Mouse (Mus musculus) G1E (cell line): ENCODE results near the gene Adgb. TPM values are rescaled to one million over a fixed set of nuclear protein-coding genes. Genes with fewer than 3 reads are reported as not detected.

Experiments used
- ATAC-seq: 2 replicates; pipeline ENCODE4 v1.8.0; 2016; ENCODE audit warnings: mild to moderate bottlenecking; ENCODE audit not compliant: insufficient number of reproducible peaks, poor library complexity, low FRiP score, severe bottlenecking; ENCODE audit errors: extremely low read depth
- DNase-seq: peaks from one replicate; pipeline ENCODE4 v3.0.0; 2012; ENCODE audit warnings: low spot score
- H3K27me3 ChIP-seq: 2 replicates; pipeline ENCODE4 v1.6.1; 2012; ENCODE audit warnings: mild to moderate bottlenecking, low read length, inconsistent platforms; ENCODE audit not compliant: insufficient read depth
- H3K36me3 ChIP-seq: replicated peaks from 2 replicates; pipeline ENCODE3; 2012; ENCODE audit warnings: mild to moderate bottlenecking, inconsistent platforms
- H3K4me1 ChIP-seq: 2 replicates; pipeline ENCODE4 v1.6.1; 2012; ENCODE audit warnings: low read depth, low read length, inconsistent platforms, mixed read lengths; ENCODE audit not compliant: insufficient read depth
- H3K4me3 ChIP-seq: 2 replicates; pipeline ENCODE4 v1.5.1; 2012; ENCODE audit warnings: low read depth, mild to moderate bottlenecking, inconsistent platforms, low read length, moderate library complexity, mixed read lengths
- H3K9me3 ChIP-seq: replicated peaks from 2 replicates; pipeline ENCODE4 v1.6.1; 2012; ENCODE audit warnings: inconsistent platforms
- CTCF ChIP-seq: IDR thresholded peaks from 2 replicates; pipeline ENCODE4 v1.5.1; 2012; ENCODE audit warnings: low read depth, low read length, inconsistent platforms, mixed read lengths
- GATA1 ChIP-seq: IDR thresholded peaks from 2 replicates; pipeline ENCODE4 v1.6.1; 2012; ENCODE audit warnings: borderline replicate concordance, low read length, inconsistent platforms, mixed read lengths
- GATA2 ChIP-seq: IDR thresholded peaks from 2 replicates; pipeline ENCODE4 v1.6.1; 2012; ENCODE audit warnings: low read depth, low read length, inconsistent platforms, borderline replicate concordance
- POLR2AphosphoS5 ChIP-seq: IDR thresholded peaks from 2 replicates; pipeline ENCODE4 v1.6.1; 2012; ENCODE audit warnings: low read depth, low read length, inconsistent platforms; ENCODE audit not compliant: insufficient replicate concordance
- TAL1 ChIP-seq: conservative IDR thresholded peaks from 2 replicates; pipeline ENCODE4 v1.6.1; 2012; ENCODE audit warnings: low read depth, low read length, inconsistent platforms, mixed read lengths
- polyA plus RNA-seq: library from polyadenylated mRNA; stranded (reverse); fragments of >175 nt; gene quantifications from 2 replicates; pipeline ENCODE4 v1.2.3, GENCODE M21; 2012
- total RNA-seq, 2 experiments: library from RNA; stranded (forward) in 1 of 2; stranded (reverse) in 1 of 2; fragments of 200-1000 nt in 1 of 2; fragments of >200 nt in 1 of 2; fragmentation: Nextera tagmentation in 1 of 2; gene quantifications; 2 replicates each; pipeline ENCODE4 v1.2.3; 2014 to 2017

Gene Adgb
- total and polyA plus RNA-seq, 3 experiments, result 0.11 TPM; not detected in 2

DNA sequence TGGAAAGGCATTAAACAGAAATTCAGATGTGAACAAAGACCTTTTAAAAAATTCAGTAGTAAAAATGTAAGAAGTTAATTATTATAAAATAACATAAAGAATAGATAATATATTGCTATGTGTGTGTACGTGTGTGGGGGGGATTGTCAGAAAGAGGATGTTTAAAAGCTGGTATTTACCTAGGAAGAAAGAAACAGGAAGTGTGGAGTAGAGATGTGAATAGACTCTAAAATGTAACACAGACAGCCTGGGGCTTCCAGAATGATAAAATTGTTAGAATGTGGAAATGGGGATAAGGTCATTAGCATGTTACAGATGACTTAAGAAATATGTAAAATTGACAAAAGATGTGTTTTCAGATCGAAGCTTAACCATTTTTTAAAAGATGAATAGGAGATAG is 12.0 kb downstream of the Adgb start:
- DNase-seq, result no peak
- Histone ChIP-seq H3K9me3 (no peaks in the 10 kb centered on the region), H3K4me1 (no peaks in the 10 kb centered on the region), H3K36me3 (no peaks in the 10 kb centered on the region), H3K27me3 (no peaks in the 10 kb centered on the region), H3K4me3 (no peak overlapping the region)
- TF ChIP-seq TAL1 (no peak), POLR2AphosphoS5 (no peak), GATA1 (no peak), CTCF (no peak), GATA2 (no peak)
- no peak for ATAC-seq

DNA sequence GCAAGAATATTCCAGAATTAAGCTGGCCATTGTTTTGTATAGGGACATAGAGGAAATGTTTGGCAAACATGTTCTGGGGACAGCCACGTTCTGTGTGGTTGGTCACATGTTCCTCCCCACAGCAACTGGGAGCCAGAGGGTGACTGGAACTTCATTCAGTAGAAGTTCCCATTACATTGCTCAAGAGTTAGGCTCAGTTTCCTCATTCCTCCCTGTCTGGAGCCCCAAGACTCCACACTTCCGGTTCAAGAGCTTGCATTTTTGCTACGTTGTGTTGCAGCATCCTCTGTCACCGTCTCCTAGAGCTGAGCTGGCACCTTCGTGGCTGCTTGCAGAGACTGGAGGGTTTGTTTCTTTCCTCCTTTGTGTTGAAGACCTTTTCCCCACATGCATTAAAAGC is 15.1 kb downstream of the Adgb start:
- Histone ChIP-seq H3K4me1 (no peaks in the 10 kb centered on the region), H3K36me3 (no peaks in the 10 kb centered on the region), H3K9me3 (no peaks in the 10 kb centered on the region), H3K27me3 (no peaks in the 10 kb centered on the region), H3K4me3 (no peak overlapping the region)
- DNase-seq, result no peak
- TF ChIP-seq CTCF (no peak), GATA2 (no peak), TAL1 (no peak)
- no peak for ATAC-seq

GRCm38 (mm10) chr10:10449067-10449466 is 23.1 kb downstream of the Adgb start:
- Histone ChIP-seq H3K4me3 (no peak overlapping the region), H3K27me3 (no peaks in the 10 kb centered on the region), H3K36me3 (no peaks in the 10 kb centered on the region), H3K4me1 (no peaks in the 10 kb centered on the region), H3K9me3 (no peaks in the 10 kb centered on the region)
- DNase-seq (no peak), ATAC-seq (no peak)
- TF ChIP-seq TAL1 (no peak), CTCF (no peak), GATA2 (no peak), POLR2AphosphoS5 (no peak), GATA1 (no peak)

GRCm38 (mm10) chr10:10444841-10445466 is 27.2 kb downstream of the Adgb start:
- Histone ChIP-seq H3K36me3 (no peaks in the 10 kb centered on the region), H3K27me3 (no peaks in the 10 kb centered on the region), H3K4me3 (no peak overlapping the region), H3K4me1 (no peaks in the 10 kb centered on the region), H3K9me3 (no peaks in the 10 kb centered on the region)
- TF ChIP-seq GATA2, result no peak
- no peak for TF ChIP-seq POLR2AphosphoS5
- TF ChIP-seq TAL1, result no peak
- no peak for TF ChIP-seq CTCF
- no peak for TF ChIP-seq GATA1
- ATAC-seq, result no peak
- no peak for DNase-seq

- Histone ChIP-seq H3K4me1 (no peaks in the 10 kb centered on the region), H3K27me3 (no peaks in the 10 kb centered on the region), H3K36me3 (no peaks in the 10 kb centered on the region), H3K9me3 (no peaks in the 10 kb centered on the region), H3K4me3 (no peak overlapping the region)
- no peak for TF ChIP-seq GATA2
- TF ChIP-seq TAL1, result no peak
- no peak for TF ChIP-seq POLR2AphosphoS5
- no peak for TF ChIP-seq CTCF
- TF ChIP-seq GATA1, result no peak
- DNase-seq, result no peak
- ATAC-seq, result no peak
Observed at GRCm38 (mm10) chr10:10443558-10443957, 28.6 kb downstream of the Adgb start.

DNA sequence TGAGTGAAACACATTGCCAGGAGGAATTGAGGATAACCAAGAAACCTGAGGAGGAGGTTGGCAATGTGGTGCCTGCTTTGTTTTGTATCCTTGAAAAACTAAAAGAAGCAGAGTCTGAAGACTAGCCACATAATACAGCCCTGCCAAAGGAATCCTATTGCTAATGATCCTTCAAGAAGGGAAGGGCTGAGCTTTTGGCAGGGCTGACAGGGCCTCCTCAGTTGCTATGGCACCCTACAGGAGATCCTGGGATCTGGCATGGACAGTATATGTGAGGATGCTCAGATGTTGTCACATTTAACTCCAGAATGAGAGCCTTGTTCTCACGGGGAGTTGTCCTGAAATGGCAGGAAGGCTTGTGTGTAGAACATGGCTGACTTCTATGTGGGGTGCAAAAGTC is 37.1 kb downstream of the Adgb start:
- no peaks in the 10 kb centered on the region for H3K4me1 ChIP-seq
- no peak for ATAC-seq
- no peaks in the 10 kb centered on the region for H3K27me3 ChIP-seq
- TF ChIP-seq GATA1 (no peak), CTCF (no peak), POLR2AphosphoS5 (no peak), GATA2 (no peak), TAL1 (no peak)
- H3K36me3 ChIP-seq, result no peaks in the 10 kb centered on the region
- no peaks in the 10 kb centered on the region for H3K9me3 ChIP-seq
- DNase-seq, result no peak
- H3K4me3 ChIP-seq, result no peak overlapping the region

DNA sequence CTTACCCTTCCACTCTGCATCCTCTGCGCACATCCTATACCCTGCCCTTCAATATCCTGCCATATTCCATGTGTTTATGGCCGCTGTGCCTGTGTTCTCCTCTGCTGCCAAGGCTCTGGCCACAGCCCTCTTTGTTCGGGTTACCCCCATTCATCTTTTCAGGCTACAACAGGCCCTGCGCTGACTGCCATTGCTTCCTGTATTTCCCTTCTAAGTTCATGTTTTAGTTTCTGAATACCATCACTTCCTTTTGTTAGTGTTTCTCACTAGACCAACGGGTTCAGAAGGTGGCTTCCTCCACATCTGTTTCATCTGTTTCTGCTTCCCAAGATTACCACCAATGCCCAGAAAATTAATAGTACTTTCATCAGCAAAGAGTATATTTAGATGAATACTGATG is 42.5 kb downstream of the Adgb start:
- no peak overlapping the region for H3K4me3 ChIP-seq
- no peak for TF ChIP-seq TAL1
- no peak for TF ChIP-seq GATA2
- TF ChIP-seq CTCF, result no peak
- no peak for TF ChIP-seq POLR2AphosphoS5
- TF ChIP-seq GATA1, result no peak
- H3K36me3 ChIP-seq, result no peaks in the 10 kb centered on the region
- no peaks in the 10 kb centered on the region for H3K27me3 ChIP-seq
- no peaks in the 10 kb centered on the region for H3K9me3 ChIP-seq
- no peaks in the 10 kb centered on the region for H3K4me1 ChIP-seq
- DNase-seq (no peak), ATAC-seq (no peak)
